Mouse (Mus musculus): ENCODE measurements around the gene Rraga. TPM values are rescaled to one million over a fixed set of nuclear protein-coding genes. Genes with fewer than 3 reads are reported as not detected.
"Not testable (repeated sequence)": the region's sequence is repeated elsewhere in the genome, so short reads cannot be mapped to it uniquely, and the experiment has no call there.

The Rraga gene
- polyA plus RNA-seq, 1 experiment = 33.1 TPM

DNA sequence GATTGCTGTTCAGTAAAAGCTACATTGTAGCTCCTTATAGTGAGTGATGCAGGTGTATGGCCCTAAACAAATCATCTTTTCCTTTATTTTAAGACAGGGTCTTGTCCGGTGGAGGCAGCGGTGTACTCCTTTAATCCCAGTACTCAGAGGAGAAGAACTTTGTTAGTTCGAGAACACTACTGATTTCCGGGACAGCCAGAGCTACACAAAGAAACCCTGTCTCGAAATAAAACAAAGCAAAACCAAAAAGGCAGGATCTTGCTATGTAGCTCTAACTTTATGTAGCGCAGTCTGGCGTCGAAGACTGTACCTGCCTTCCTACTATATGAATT lies 36.8 kb downstream of the Rraga start:
- Histone ChIP-seq H3K4me3 (replicated peaks; ENCODE audit: control insufficient read depth, low read depth, low read length) (peak overlapping the region; percentile 96), H3K4me1 (ENCODE audit: control insufficient read depth, insufficient read depth, low read length) (no peaks in the 10 kb centered on the region), H3K27ac (ENCODE audit: control insufficient read depth, insufficient read depth, low read depth, low read length, poor library complexity) (0 out of 2 replicates have a peak overlapping the region, but pooled peaks have one; percentile 2)
- WGBS = 35% methylated on average over 8 of the region's 8 CpGs
- TF ChIP-seq CTCF (IDR thresholded peaks at IDR 0.05; ENCODE audit: control insufficient read depth, insufficient read depth, low read length) (no peak), POLR2A (IDR thresholded peaks at IDR 0.05; ENCODE audit: borderline replicate concordance, control insufficient read depth, low read depth, low read length) (no peak)

DNA sequence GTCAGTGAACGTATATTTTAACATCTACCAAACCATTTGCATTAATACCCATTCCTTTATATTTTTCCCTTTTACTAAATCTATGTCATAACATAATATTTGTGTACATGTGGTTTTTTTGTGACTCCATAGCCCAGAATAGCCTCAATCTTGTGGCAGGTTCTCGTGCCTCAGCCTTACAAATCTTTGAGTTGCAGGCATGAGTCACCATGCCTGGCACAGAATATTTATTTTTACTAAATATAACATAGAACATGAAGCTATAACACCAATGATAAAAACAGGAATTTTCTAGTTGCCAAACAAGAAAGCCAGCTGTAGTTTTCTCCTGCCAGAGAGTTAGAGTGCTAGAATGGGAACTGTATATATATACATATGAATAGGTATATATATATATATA lies 45.0 kb downstream of the Rraga start:
- 54% methylated on average over 2 of the region's 2 CpGs for WGBS
- TF ChIP-seq CTCF (IDR thresholded peaks at IDR 0.05; ENCODE audit: control insufficient read depth, insufficient read depth, low read length) (no peak), POLR2A (IDR thresholded peaks at IDR 0.05; ENCODE audit: borderline replicate concordance, control insufficient read depth, low read depth, low read length) (no peak)
- Histone ChIP-seq H3K27ac (ENCODE audit: control insufficient read depth, insufficient read depth, low read depth, low read length, poor library complexity) (no peak overlapping the region), H3K4me1 (ENCODE audit: control insufficient read depth, insufficient read depth, low read length) (no peaks in the 10 kb centered on the region), H3K4me3 (replicated peaks; ENCODE audit: control insufficient read depth, low read depth, low read length) (no peak overlapping the region)

DNA sequence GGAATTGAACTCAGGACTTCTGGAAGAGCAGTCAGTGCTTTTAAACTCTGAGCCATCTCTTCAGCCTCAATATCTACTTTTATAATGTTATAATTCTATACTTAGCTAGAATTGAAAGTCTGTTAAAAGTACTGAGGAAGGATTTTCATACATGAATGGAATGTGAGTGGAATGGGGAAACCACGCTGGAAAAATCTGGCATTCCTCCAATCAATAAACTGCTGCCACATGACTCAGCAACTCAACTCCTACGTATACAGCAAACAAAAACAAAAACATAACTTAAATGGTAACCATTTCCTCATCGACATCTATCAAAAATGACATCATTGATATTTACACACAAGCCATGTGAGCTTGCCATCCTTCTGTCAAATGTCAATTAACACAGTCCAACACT lies 46.6 kb downstream of the Rraga start:
- no peaks in the 10 kb centered on the region for H3K4me1 ChIP-seq (ENCODE audit: control insufficient read depth, insufficient read depth, low read length)
- no peak overlapping the region for H3K27ac ChIP-seq (ENCODE audit: control insufficient read depth, insufficient read depth, low read depth, low read length, poor library complexity)
- H3K4me3 ChIP-seq (replicated peaks; ENCODE audit: control insufficient read depth, low read depth, low read length) = no peak overlapping the region
- TF ChIP-seq POLR2A (IDR thresholded peaks at IDR 0.05; ENCODE audit: borderline replicate concordance, control insufficient read depth, low read depth, low read length) (no peak), CTCF (IDR thresholded peaks at IDR 0.05; ENCODE audit: control insufficient read depth, insufficient read depth, low read length) (no peak)
- WGBS = 62% methylated on average over 3 of the region's 3 CpGs

DNA sequence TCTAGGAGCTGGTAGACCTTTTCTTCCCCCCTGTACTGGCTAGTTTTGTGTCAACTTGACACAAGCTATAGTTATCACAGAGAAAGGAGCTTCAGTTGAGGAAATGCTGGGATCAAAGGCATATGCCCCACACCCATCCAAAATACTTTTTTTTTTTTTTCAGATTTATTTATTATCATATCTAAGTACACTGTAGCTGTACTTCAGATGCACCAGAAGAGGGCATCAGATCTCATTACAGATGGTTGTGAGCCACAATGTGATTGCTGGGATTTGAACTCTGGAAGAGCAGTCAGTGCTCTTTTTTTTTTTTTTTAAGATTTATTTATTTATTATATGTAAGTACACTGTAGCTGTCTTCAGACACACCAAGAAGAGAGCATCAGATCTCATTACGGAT lies 47.1 kb downstream of the Rraga start:
- not testable (repeated sequence) for H3K4me1 ChIP-seq (ENCODE audit: control insufficient read depth, insufficient read depth, low read length); H3K27ac ChIP-seq (ENCODE audit: control insufficient read depth, insufficient read depth, low read depth, low read length, poor library complexity); H3K4me3 ChIP-seq (replicated peaks; ENCODE audit: control insufficient read depth, low read depth, low read length)
- 73% methylated on average over 1 of the region's 1 CpGs for WGBS

DNA sequence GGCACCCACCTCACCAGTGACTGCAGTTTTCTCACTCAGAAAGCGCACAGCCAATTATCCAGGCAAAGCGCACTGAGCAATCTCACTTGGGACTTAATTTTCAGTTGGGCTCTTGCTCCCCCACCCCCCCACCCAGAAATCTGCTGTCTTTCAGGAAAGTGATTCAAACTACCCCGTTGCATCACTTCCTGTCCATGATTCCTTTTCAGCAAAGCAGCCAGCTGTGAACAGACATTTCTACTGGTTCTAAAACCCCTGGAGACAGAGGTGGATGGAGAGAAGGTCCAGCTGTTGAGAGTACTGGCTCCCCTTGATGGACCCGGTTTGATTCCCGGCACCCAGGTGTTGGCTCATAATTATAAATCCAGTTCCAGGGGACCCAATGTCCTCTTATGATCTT lies 50.0 kb downstream of the Rraga start:
- no peaks in the 10 kb centered on the region for H3K4me1 ChIP-seq (ENCODE audit: control insufficient read depth, insufficient read depth, low read length)
- no peak overlapping the region for H3K27ac ChIP-seq (ENCODE audit: control insufficient read depth, insufficient read depth, low read depth, low read length, poor library complexity)
- 44% methylated on average over 5 of the region's 5 CpGs for WGBS
- TF ChIP-seq POLR2A (IDR thresholded peaks at IDR 0.05; ENCODE audit: borderline replicate concordance, control insufficient read depth, low read depth, low read length) = no peak
- TF ChIP-seq CTCF (IDR thresholded peaks at IDR 0.05; ENCODE audit: control insufficient read depth, insufficient read depth, low read length) = no peak
- no peak overlapping the region for H3K4me3 ChIP-seq (replicated peaks; ENCODE audit: control insufficient read depth, low read depth, low read length)

DNA sequence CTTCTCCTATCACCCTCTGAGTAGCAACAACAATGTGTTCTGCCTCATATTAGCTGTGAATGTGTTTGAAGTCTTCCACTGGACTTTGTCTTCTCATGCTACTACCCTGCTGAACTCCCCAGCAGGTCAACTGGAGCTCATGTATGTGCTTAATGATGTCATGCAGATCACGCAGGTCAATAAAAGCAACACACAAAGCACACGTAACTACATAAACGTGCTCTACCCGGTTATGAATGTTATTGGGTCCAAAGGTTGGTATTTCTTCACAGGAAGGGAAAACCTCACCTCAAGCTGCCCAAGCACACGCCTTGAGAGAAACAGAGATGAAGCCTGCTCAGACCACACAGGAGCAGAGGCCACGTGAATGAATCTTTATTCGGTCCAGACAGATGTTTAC lies 51.0 kb downstream of the Rraga start:
- not testable (repeated sequence) for H3K4me3 ChIP-seq (replicated peaks; ENCODE audit: control insufficient read depth, low read depth, low read length); H3K27ac ChIP-seq (ENCODE audit: control insufficient read depth, insufficient read depth, low read depth, low read length, poor library complexity); H3K4me1 ChIP-seq (ENCODE audit: control insufficient read depth, insufficient read depth, low read length)
- 76% methylated on average over 7 of the region's 7 CpGs for WGBS

Other genes starting within 250 kb of the Rraga start
- gene Saxo1, start 17.3 kb upstream of the Rraga start, polyA plus RNA-seq (2011; ENCODE audit: insufficient read depth, insufficient read length, low replicate concordance, missing spikeins) = not detected in 2 replicates
- 6.4 and 7.4 TPM in 2 replicates for gene Haus6, start 36.4 kb downstream of the Rraga start, polyA plus RNA-seq (2011; ENCODE audit: insufficient read depth, insufficient read length, low replicate concordance, missing spikeins)
- 28.8 and 49.0 TPM in 2 replicates for gene Plin2, start 94.4 kb downstream of the Rraga start, polyA plus RNA-seq (2011; ENCODE audit: insufficient read depth, insufficient read length, low replicate concordance, missing spikeins)
- 2.4 and 2.6 TPM in 2 replicates for gene Dennd4c, start 172.9 kb downstream of the Rraga start, polyA plus RNA-seq (2011; ENCODE audit: insufficient read depth, insufficient read length, low replicate concordance, missing spikeins)